Mouse (Mus musculus) limb, embryonic 10.5 days (tissue): ENCODE results near the gene Prkar1b. TPM values are rescaled to one million over a fixed set of nuclear protein-coding genes. Genes with fewer than 3 reads are reported as not detected.

Experiments used
- DNase-seq: peaks from one replicate; pipeline ENCODE4 v3.0.0-alpha.2; 2017; ENCODE audit warnings: low spot score
- H3K27ac ChIP-seq: fragments of 300-500 bp; sonication (generic); 2 replicates; pipeline ENCODE4 v1.5.1; 2016; ENCODE audit warnings: mild to moderate bottlenecking
- H3K27me3 ChIP-seq: fragments of 300-500 bp; sonication (generic); 2 replicates; pipeline ENCODE4 v1.6.1; 2016; ENCODE audit warnings: low read depth, mild to moderate bottlenecking; ENCODE audit not compliant: poor library complexity, severe bottlenecking
- H3K36me3 ChIP-seq: fragments of 300-500 bp; sonication (generic); 2 replicates; pipeline ENCODE4 v1.6.1; 2016; ENCODE audit warnings: mild to moderate bottlenecking, moderate library complexity
- H3K4me1 ChIP-seq: fragments of 300-500 bp; sonication (generic); 2 replicates; pipeline ENCODE4 v1.6.1; 2016
- H3K4me3 ChIP-seq: fragments of 300-500 bp; sonication (generic); 2 replicates; pipeline ENCODE4 v1.5.1; 2016; ENCODE audit warnings: mild to moderate bottlenecking, moderate library complexity
- H3K9me3 ChIP-seq: fragments of 300-500 bp; sonication (generic); replicated peaks from 2 replicates; pipeline ENCODE4 v1.6.1; 2016; ENCODE audit warnings: mild to moderate bottlenecking
- WGBS: fragments of 180-500 bp; shearing (Covaris S2); methylation state at CpG from one replicate; pipeline ENCODE4 v1.1.7; 2016; 5-methylcytosine and 5-hydroxymethylcytosine counted together
- polyA plus RNA-seq: library from polyadenylated mRNA; unstranded; fragments of >200 nt; fragmentation: Nextera tagmentation; extraction: Ambion mirVana; gene quantifications from 2 replicates; pipeline ENCODE4 v1.2.1, GENCODE M21; 2016

Gene Prkar1b
- polyA plus RNA-seq, 1 experiment from 2014 or later: 4.9 TPM

GRCm38 (mm10) chr5:139138926-139139472, 10.8 kb downstream of the Prkar1b start:
- DNase-seq: no peak
- Histone ChIP-seq H3K9me3 (no peaks in the 10 kb centered on the region), H3K4me3 (no peak overlapping the region), H3K4me1 (no peaks in the 10 kb centered on the region), H3K27me3 (no peaks in the 10 kb centered on the region), H3K36me3 (no peaks in the 10 kb centered on the region), H3K27ac (no peak overlapping the region)
- 84% methylated on average over 8 of the region's 8 CpGs for WGBS

DNA sequence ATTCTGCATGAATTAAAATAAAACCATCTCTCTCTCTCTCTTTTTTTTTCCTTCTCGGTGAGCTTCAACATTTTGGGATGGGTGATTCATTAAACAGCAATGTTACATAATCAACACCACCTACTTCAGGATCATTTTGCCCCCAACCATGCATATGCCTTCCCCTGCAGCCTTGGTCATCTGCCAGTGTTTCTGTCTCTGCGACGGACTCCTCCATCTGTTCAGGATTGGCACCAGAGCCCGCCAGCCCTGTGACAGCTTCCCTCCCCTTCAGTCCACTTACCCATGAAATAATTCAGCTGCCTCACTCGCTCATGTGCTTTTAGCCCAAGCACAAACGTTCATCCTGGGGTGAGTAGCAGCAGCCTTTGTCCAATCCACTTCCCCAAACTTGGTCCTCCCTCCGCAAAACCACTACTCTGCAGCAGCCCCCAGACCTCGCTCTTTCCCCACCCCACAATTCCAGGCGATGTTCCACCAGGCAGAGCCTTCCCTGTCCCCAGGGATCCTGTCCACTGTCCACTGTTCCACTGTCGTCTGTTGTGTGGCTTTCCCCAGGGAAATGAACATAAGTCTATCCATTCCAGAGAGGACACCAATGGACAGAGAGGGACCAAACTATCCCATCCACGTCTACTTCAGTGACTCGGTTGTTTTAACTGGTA, 11.4 kb downstream of the Prkar1b start:
- WGBS: 79% methylated on average over 12 of the region's 12 CpGs
- no peak for DNase-seq
- no peak overlapping the region for H3K4me3 ChIP-seq
- H3K27me3 ChIP-seq: no peaks in the 10 kb centered on the region
- H3K27ac ChIP-seq: no peak overlapping the region
- no peaks in the 10 kb centered on the region for H3K36me3 ChIP-seq
- no peaks in the 10 kb centered on the region for H3K4me1 ChIP-seq
- no peaks in the 10 kb centered on the region for H3K9me3 ChIP-seq

GRCm38 (mm10) chr5:139137176-139137575, 12.6 kb downstream of the Prkar1b start:
- no peaks in the 10 kb centered on the region for H3K4me1 ChIP-seq
- no peak for DNase-seq
- no peaks in the 10 kb centered on the region for H3K9me3 ChIP-seq
- H3K27ac ChIP-seq: no peak overlapping the region
- H3K4me3 ChIP-seq: no peak overlapping the region
- 90% methylated on average over 6 of the region's 6 CpGs for WGBS
- H3K27me3 ChIP-seq: peaks cover under 1% of the 10 kb centered on the region; the same call in 1 of the 2 replicates
- no peaks in the 10 kb centered on the region for H3K36me3 ChIP-seq

DNA sequence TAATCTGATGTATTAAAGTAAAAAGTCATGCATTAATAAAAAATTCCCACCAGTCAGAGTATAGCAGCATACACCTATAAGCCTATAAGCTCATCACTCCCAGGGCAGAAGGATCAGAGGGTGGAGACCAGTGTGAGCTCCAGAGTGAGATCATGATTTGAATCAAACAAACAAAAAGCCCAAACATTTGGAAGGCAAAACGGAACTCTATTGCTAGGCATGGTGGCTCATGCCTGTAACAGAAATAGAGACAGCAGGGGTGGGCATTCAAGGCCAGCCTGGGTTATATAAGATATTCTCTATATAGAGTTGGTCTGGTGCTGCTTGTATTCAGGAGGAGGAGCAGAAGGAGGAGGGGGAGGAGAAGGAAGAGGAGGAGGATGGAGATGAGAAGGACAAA, 13.5 kb downstream of the Prkar1b start:
- no peak overlapping the region for H3K4me3 ChIP-seq
- H3K36me3 ChIP-seq: no peaks in the 10 kb centered on the region
- no peaks in the 10 kb centered on the region for H3K9me3 ChIP-seq
- peaks cover 8% of the 10 kb centered on the region for H3K27me3 ChIP-seq
- H3K4me1 ChIP-seq: no peaks in the 10 kb centered on the region
- no peak for DNase-seq
- WGBS: 70% methylated on average over 1 of the region's 1 CpGs
- no peak overlapping the region for H3K27ac ChIP-seq

DNA sequence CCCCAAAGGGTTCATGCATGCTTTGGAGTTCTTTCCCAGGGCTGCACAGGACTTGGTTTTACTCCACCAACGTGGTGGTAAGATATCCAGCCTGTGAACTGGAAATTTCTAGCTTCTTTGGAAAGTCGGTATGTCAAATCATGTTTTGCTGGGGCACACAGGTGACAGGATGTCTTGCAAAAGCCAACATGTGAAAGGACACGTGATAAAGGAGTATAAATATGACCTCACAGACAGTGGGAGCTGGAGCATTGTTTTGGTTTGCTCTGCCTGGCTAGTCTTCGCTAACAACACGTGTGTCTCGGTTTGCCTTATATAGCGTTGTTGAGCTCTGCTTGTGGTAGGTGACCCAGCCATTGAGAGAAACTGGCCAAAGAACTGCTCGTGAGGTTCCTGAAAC, 15.3 kb downstream of the Prkar1b start:
- DNase-seq: no peak
- Histone ChIP-seq H3K4me1 (peaks cover 4% of the 10 kb centered on the region; the same call in 1 of the 2 replicates), H3K9me3 (no peaks in the 10 kb centered on the region), H3K27ac (no peak overlapping the region), H3K4me3 (no peak overlapping the region), H3K27me3 (peaks cover 27% of the 10 kb centered on the region), H3K36me3 (no peaks in the 10 kb centered on the region)
- WGBS: 83% methylated on average over 8 of the region's 8 CpGs

DNA sequence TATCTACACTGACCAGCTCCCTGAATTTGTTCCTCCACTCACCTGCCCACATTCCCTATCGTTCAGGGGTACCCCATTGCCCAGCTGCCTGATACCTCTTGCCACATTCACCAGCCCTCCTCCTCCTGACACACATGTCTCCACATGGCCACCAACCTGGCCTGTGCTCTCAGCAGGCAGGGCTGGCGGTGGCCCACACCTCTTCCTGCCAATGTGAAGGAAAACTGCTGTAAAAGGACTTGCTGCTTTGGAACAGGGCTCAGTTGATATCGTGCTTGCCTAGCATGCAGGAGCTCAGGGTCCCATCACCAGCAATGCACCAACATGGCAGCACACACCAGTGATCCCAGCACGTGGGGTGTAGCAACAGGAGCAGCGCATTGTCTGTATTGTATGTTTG, 19.4 kb downstream of the Prkar1b start:
- no peak overlapping the region for H3K27ac ChIP-seq
- 0 out of 2 replicates have a peak overlapping the region, but pooled peaks have one; percentile 68 for H3K4me3 ChIP-seq
- no peak for DNase-seq
- WGBS: 80% methylated on average over 5 of the region's 5 CpGs
- H3K9me3 ChIP-seq: no peaks in the 10 kb centered on the region
- H3K4me1 ChIP-seq: peaks cover 11% of the 10 kb centered on the region
- H3K27me3 ChIP-seq: peaks cover 50% of the 10 kb centered on the region
- H3K36me3 ChIP-seq: no peaks in the 10 kb centered on the region

DNA sequence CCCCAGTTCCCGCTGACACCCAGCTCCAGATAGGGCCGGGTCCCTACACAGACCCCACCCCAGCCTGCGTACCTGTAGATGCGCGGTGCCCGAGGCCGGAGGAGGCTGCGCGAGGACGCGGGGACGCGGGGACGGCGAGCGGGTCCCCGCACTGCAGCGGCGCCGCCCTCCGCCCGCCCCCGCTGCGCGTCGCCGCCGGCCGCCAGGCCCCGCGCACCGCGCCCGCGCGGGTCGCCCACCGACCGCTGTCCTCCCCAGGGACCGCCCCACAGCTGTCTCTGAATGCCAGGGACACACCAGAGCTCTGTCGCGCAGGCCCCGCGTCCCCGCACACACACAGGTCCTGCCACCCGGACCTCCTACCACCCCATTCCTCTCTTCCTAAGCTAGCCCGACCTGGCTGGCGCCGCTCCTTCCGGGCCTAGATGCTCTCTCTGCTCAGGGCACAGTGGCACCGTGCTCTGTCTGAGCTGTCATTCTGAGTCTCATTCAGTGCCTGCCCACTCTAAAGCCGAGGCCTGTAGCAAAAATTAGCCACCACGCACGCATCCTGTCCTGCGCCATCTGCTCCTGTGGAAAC, 20.1 kb downstream of the Prkar1b start:
- Histone ChIP-seq H3K4me3 (peak overlapping the region; percentile 68), H3K27me3 (peaks cover 50% of the 10 kb centered on the region), H3K4me1 (peaks cover 11% of the 10 kb centered on the region), H3K27ac (peak overlapping the region; percentile 78), H3K9me3 (no peaks in the 10 kb centered on the region), H3K36me3 (no peaks in the 10 kb centered on the region)
- DNase-seq: peak; percentile 52
- 5% methylated on average over 44 of the region's 55 CpGs for WGBS

DNA sequence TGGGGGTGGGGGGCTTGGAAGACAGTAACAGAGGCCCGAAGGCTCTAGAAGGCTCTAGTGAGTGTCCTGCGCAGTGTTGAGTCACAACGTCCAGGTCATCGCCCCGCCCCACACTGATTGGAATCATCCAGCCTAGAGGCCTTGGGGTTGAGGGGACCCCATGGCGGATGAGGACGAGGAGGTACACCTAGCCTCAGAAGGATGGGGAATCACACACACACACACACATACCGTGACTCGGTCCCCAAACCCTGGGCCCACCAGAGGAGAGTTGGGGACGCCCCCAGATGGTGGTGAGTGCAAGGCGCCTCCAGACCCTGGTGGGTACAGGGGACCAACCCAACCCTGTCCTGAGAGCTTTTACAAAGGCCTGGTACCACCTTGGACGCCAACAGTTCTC, 20.7 kb downstream of the Prkar1b start:
- WGBS: 6% methylated on average over 12 of the region's 12 CpGs
- Histone ChIP-seq H3K9me3 (no peaks in the 10 kb centered on the region), H3K36me3 (no peaks in the 10 kb centered on the region), H3K4me1 (peaks cover 11% of the 10 kb centered on the region), H3K27ac (peak overlapping the region; percentile 78), H3K27me3 (peaks cover 50% of the 10 kb centered on the region), H3K4me3 (peak overlapping the region; percentile 68)
- DNase-seq: peak; percentile 39

DNA sequence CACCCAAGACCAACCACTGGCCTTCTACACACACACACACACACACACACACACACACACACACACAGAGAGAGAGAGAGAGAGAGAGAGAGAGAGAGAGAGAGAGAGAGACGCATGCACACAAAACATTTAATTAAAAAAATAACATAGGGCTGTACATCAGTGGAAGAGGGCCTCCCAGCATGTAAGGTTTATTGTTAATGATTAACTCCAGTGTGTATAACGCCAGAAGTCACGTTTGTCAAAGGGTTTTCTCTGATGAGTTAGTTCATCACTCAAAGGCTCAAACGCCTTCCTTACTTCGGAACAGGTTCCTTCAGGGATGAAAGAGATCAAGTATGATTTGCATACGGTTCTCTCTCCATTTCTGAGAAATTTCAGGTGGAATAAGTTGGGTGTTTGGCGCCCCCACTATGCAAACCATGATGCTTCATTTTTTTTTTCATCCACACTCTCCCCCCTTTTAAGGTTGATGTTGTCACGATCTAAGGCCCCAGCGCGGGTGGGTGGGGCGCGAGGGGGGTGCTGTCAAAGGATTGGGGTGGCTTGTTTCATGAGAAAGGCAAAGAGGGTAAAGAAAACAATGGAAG, 21.2 kb downstream of the Prkar1b start:
- Histone ChIP-seq H3K36me3 (no peaks in the 10 kb centered on the region), H3K4me3 (peak overlapping the region; percentile 68), H3K27ac (no peak overlapping the region), H3K4me1 (peaks cover 11% of the 10 kb centered on the region), H3K27me3 (peaks cover 50% of the 10 kb centered on the region), H3K9me3 (no peaks in the 10 kb centered on the region)
- WGBS: 51% methylated on average over 12 of the region's 12 CpGs
- DNase-seq: no peak

- no peak overlapping the region for H3K27ac ChIP-seq
- WGBS: 74% methylated on average over 3 of the region's 3 CpGs
- H3K36me3 ChIP-seq: no peaks in the 10 kb centered on the region
- no peaks in the 10 kb centered on the region for H3K9me3 ChIP-seq
- peaks cover 35% of the 10 kb centered on the region for H3K27me3 ChIP-seq
- no peak for DNase-seq
- H3K4me3 ChIP-seq: no peak overlapping the region
- peaks cover 11% of the 10 kb centered on the region for H3K4me1 ChIP-seq
These were observed 24.1 kb downstream of the Prkar1b start for GRCm38 (mm10) chr5:139125717-139126116.

DNA sequence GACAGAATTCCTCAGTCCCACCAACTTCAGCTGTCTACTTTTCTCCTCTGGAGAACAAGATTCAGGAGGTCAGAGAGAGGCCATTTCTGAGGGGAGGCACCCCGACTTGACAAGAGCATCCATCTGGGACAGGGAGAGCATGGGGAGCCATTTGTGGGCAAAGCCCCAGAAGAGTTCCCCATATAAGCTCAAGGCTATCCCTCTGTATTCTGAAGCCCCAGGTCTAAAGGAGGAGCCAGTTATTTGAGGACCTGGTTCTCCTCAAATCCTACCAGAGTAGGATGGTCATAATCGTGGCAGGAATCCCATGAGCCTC, 30.9 kb downstream of the Prkar1b start:
- 75% methylated on average over 2 of the region's 2 CpGs for WGBS
- DNase-seq: no peak
- Histone ChIP-seq H3K4me1 (peaks cover 13% of the 10 kb centered on the region), H3K9me3 (no peaks in the 10 kb centered on the region), H3K4me3 (no peak overlapping the region), H3K27ac (no peak overlapping the region), H3K27me3 (no peaks in the 10 kb centered on the region), H3K36me3 (no peaks in the 10 kb centered on the region)

DNA sequence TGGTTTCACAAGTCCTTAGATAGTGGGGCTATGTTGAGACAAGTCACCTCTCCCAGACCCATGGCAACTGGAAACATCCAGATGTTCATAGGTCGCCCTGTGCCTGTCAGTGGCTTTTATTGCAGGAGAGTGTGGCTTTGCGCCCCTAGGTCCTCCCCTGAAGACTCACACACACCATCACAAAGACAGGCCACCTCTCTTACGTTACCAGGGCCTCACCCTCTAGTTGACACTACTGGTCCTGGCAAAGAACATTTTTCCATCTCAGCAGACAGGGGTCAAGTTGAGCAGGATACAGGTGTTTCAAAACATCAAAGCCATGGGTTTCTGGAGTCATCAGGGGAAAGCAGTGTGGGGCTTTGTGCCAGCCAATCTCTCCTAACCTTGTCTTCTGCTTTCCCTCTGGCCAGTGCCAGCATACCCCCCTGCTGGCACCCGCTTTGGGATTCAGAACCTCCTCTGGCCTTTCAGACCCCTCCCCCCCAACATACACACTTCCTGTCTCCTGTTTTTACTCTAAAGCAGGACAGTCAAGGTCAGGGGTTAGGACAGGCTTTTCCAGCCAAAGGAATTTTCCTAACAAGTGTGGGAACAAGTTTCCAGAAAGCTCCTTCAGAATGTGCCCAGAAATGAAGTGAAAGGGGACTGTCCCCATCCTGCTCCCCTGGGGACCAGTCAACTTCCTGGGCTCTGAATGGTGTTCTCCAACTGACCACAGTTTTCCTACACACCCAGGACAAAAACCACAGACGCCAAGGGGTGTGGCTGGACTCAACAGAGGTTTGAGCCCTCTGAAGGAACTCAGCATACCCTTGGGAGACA, 31.5 kb downstream of the Prkar1b start:
- Histone ChIP-seq H3K27ac (no peak overlapping the region), H3K9me3 (no peaks in the 10 kb centered on the region), H3K4me1 (peaks cover 13% of the 10 kb centered on the region), H3K36me3 (no peaks in the 10 kb centered on the region), H3K4me3 (no peak overlapping the region), H3K27me3 (no peaks in the 10 kb centered on the region)
- no peak for DNase-seq
- WGBS: 58% methylated on average over 5 of the region's 5 CpGs

- Histone ChIP-seq H3K4me3 (no peak overlapping the region), H3K27ac (no peak overlapping the region), H3K4me1 (peaks cover 13% of the 10 kb centered on the region), H3K36me3 (no peaks in the 10 kb centered on the region), H3K9me3 (no peaks in the 10 kb centered on the region), H3K27me3 (no peaks in the 10 kb centered on the region)
- WGBS: 95% methylated on average over 7 of the region's 7 CpGs
- no peak for DNase-seq
These were observed 34.3 kb downstream of the Prkar1b start for GRCm38 (mm10) chr5:139115507-139115906.
